Mouse (Mus musculus) cerebellum, postnatal 25 days (tissue): Measurements from ENCODE around the gene Galnt16.

Experiments used
- DNase-seq, 2 experiments: peaks; one replicate each; pipeline ENCODE4 v3.0.0; 2021; ENCODE audit warnings: mixed read lengths in 2 of 2

Gene Galnt16

DNA sequence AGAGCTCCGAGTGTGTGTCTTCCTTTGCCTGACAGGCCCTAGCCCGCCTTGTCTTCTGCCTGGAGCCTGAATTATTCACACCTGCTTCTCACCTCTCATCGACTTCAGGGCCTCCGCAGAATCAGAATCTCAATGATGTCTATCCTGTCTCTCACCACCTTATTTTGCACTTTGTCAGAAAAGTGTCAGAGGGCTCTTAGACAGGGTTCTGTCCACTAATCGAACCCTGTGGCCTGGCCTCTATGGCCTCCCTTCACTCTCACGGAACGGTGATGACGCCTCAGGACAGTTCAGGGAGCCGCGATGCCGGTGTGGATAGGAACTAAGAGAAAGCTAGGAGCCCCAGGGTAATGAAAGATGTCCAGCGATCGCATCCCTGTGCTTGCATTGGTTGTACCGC lies at the start of gene Galnt16:
Gene Galnt16 (plus strand): TSS at position 301 of the 400 bp plus-strand sequence.
- no peak for DNase-seq

DNA sequence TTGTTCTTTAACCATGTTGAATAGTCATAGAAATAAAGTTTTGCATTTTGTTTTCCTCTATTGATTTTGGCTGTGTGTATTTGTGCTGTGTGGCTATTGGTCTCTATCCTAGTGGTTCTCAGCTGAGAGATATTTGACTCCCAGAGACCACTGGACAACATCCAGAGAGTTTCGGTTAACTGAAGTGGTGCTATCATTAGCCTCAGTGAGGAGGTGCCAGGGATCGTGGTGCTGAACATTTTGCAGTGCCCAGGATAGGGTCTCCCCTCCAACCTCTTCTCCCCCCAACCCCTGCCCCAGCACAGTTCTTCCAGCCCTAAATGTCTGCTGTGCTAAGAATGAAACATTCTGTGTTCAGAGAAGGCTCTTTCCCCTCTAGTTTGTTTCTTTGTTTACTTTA lies 47.9 kb upstream of the Galnt16 start:
- DNase-seq, result no peak

DNA sequence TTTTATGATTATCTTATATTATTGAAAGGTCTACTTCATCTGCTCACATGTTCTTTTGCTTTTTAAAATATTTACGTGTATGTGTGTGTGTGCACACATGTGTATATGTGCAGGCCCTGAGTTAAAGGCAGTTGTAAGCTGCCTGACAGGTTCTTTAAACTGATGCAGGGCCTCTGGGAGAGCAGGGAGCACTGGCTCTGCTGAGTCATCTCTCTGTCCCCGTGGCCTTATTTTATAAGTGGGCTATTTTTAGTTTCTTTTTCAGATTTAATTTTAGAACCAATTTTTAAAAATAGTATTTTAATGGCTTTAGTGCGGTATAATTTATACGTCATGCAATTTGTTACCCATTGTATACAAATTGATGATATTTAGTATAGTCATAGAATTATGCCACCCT lies 46.2 kb upstream of the Galnt16 start:
- no peak for DNase-seq

DNA sequence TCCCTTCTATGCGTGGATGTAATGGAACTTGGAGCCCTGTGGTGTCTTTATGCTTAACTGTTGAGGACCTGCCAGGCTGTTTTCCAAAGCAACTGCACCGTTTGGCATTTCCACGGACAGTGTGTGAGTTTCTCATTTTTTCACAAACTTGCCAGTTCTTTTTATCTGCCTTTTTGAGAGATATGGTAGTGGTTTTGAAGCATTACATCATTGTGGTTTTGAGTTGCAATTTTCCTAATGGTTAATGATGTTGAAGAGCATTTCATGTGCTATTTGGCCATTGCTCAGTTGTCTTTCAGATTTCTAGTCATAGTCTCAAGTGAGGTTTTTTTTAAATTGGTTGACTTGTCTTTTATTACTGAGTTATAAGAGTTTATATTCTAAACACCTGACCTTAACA lies 44.3 kb upstream of the Galnt16 start:
- no peak for DNase-seq

DNA sequence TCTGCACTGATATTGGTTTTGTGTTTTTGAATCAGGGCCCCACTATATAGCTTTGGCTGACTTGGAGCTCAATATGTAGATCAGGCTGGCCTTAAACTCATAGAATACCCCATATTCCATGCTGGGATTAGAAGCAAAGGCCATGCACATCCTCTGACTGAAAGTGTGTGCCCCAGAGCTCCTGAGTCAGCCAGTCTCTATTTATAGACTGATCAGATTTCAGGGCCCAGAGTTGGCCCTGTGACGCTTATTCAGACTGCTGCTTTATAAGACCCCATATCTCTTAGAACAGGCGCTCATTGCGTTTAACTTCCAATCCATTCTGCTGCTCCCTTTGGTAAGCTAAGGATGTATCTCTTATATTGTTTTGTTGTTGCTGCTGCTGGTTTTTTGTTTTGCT lies 38.1 kb upstream of the Galnt16 start:
- no peak for DNase-seq

DNA sequence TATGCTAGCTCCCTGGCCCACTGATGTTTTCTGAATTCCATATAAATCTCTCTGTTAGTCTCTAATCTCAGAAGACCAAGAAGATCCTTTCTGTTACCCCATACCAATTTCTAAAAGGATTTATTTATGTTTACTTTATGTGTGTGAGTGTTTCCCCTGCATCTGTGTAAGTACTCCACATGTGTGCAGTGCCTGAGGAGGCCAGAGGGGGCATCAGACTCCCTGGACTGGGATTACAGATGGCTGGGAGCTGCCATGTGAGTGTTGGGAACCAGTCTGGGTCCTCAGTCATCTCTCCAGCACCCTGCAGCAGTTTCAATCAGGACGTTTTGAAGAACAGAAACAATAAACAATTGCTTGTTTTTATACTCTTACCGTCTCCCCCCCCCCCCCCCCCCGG lies 34.7 kb upstream of the Galnt16 start:
- DNase-seq, result no peak

DNA sequence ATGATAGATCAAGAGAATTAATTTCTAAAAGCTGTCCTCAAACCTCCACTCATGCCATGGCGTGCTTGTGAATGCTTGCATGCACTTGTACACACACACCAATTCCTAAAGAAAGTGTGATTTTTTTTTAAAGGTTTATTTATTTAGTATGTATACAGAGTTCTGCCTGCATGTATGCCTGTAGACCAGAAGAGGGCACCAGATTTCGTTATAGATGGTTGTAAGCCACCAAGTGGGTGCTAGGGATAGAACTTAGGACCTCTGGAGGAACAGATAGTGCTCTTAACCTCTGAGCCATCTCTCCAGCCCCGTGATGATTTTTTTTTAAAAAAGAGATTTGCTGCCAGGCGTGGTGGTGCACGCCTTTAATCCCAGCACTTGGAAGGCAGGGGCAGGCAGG lies 24.8 kb upstream of the Galnt16 start:
- no peak for DNase-seq

DNA sequence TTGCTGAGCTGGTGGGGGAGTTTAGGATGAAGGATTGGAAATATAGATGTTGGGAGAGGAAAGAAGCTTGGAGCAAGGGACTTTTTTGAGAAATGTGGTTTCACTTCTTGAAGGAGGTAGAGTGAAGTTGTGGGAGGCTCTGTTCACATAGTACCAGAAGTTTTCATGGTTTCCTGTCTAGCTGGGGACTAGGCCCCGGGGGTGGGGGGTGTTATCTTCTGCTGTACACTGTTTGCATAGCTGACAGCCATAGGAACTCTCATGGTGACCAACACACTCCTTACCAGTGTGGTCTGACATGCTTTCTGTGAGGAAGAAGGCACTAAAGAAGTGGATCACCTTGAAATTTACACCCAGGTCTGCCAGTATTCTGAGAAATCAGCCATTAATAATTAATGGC lies 22.4 kb upstream of the Galnt16 start:
- DNase-seq, result no peak

DNA sequence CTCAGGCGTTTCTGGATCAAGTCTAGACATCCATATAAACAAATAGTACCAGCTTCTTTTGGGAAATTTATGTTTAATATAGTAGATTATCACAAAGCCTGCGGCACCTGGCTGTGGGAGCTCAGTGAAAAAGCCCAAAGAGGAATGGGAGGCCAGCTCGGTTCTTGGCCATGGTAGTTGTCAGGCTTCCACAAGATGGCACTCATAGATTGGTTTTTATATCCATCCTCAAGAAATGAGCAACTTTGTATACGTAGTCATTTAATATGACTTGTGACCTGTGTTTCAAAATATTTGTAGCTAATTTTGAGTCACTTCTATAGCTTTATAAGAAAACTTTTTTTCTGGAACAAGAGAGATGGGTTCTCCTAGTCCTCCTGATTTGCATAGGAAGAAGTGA lies 19.7 kb upstream of the Galnt16 start:
- DNase-seq, result no peak

DNA sequence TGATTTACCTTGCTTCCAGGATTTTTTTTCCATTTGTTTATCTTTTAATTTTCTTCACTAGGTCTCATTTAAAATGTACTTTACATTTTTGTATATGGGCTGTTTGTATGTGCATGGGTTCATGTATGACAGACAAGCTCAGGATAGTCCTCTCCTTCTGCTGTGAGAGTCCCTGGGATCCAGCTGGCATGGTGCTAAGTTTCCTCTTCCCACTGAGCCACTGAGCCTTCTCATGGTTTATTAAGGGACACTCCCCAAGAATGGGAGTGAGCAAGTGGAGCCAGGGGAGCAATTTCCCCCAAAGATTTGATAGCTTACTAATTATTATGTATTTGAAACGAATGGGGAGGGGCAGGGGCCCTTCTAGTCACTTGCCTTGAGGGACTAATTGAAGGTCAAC lies 17.6 kb upstream of the Galnt16 start:
- no peak for DNase-seq

DNA sequence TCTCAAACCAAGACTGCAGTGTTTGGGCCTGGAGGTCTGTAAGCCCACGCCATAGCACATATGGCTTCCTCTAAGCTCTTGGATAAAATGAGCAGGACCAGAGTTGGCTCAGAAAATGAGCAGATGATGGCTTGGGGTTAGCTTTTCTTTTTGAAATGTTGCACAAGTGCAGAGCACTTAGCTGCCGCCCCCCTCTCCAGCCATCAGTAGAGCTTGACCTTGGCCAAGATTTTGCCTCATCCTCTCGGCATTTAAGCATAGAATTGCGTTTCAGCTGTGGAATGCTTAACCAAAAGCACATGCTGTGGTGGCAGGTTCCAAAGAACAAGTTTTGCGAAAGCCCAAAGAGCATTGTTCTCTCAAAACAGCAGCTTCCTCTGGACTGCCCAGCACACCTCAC lies 13.4 kb upstream of the Galnt16 start:
- no peak for DNase-seq

DNA sequence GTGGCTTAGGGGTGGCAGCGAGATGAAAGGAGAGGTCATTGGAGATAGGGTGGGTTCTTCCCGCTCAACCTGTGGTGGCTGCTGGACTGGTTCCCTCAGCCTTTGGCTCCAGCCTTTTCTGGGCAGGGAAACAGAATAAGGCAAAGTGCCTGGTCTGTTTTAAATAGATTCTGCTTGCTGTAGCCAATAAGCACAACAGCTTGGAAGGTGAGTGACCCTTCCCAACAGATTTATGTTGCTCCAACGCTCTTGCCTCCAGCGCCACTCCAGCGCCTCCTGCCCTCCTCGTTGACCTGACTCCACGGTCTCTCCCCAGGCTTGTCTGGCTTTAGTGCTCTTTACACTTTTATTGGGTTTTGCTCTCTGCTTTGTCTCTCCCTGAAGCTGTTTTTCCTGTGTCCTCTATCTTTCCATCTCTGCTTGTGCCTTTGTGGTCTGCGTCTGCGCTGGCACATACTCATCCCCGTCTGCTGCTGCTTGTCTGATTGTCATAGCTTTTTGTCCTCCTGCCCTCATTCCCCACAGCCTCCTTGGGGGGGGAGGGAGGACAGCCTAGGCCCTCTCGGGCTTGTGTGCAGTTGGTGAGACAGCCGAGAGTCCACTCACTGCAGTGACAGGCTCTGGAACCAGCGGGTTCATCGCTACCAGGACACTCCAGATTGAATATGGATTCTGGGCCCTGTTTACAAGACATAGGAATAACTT lies 10.9 kb upstream of the Galnt16 start:
- DNase-seq, result peak in 1 of 2 experiments; percentile 23

DNA sequence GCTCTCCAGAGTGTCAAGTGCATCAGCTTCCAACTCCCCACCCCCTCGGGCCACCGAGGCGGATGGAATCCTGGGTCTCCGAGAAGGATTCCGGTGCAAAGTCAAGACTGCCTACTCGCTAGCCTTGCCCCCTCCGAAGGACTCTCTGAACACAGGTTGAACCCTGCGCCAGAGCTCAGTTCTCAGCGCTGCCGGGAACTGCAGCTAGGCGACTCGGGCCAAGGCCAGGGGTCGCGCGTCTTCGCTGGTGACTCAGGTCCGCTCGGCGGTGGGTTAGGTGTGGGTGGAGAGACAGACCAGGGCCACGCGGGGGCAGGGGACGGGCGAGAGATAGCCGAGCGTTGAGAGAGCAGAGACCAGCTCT lies 298 bp downstream of the Galnt16 start:
- DNase-seq, result peak; percentile 68 to 71

DNA sequence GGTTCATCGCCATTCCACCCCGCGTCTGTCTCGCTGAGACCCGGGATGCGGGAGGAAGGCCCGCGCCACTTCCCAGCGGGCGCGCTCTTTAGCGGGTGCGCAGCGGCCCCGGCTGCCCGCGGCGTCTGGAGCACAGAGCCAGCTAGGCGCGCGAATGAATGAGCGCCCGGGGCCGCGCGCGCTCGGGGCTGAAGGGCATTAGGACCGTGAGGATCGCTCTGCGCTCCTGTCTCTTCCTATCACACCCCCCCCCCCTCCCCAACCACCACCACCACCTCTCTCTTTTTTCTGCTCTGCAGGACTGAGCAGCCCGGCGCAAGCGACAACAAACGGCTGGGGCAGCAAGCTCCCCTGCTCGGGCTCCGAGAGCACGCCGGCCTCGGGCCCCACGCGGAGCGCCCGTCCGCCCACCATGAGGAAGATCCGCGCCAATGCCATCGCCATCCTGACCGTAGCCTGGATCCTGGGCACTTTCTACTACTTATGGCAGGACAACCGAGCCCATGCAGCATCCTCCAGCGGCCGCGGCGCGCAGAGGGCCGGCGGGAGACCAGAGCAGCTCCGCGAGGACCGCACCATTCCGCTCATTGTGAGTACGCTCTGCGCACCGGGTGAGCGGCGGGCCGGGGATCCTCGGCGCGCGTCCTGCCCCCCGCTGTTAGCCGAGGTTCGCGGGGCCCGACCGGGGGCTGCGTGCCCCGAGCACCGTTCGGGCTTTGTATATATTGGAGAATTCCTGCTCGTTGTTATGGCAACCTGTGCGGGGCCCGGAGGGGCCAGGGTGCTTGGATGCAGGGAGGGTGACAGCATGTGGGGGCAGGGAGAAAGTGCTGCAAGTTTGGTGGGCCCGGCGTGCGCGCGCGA lies 912 bp downstream of the Galnt16 start:
- peak; percentile 75 to 84 for DNase-seq

DNA sequence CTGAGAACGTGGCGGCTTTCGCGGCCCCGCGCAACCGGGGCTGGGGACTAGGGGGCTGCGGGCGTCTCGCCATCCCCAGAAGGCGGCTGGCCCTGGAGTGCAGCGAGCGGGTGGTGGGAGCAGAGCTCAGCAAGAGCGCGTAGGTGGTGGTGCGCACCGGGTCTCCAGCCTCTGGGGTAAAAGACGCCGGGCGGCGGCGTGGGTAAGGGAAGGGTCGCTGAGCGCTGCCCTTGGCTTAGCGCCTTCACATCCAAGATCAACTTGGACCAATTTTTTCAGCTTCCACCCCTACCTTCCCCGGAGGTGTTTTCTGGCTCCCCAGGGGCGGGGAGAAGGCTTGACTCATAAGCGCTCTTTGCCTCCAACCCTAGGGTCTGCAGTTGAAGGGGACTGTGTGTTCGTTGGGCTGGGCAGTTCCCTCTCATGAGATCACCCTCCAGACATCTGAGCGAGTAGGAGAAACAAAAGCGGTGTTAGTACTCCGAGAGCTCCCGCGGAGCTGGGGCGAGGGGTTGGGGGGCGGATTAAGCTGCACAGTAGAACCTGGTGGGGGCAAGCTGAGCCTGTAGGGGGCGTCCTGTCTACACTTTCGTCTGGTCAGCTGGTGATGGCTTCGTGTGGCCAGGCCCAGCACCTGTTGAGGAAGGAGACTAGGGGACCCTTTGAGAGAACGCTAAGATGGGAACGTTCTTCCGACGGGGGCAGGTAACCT lies 1.7 kb downstream of the Galnt16 start:
- DNase-seq, result peak; percentile 63 to 80

DNA sequence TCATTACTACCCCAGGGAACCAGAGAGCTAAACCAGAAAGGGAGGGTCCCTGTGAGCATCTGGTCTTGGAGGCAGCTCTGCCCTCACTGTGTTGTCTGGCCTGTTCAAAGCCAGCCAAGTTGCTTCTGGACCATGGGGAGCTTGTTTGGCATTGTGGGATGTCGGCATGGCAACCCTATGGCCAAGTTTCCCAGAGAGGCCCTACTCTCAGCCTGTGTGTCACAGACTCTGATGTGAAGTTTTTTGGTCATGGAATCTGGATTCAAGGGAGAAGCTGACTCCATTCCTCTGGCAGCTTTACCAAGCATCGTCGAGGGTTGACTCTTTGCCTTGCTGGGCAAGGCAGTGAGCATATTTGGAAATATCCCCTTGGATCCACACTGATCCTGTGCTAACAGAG lies 3.9 kb downstream of the Galnt16 start:
- no peak for DNase-seq

DNA sequence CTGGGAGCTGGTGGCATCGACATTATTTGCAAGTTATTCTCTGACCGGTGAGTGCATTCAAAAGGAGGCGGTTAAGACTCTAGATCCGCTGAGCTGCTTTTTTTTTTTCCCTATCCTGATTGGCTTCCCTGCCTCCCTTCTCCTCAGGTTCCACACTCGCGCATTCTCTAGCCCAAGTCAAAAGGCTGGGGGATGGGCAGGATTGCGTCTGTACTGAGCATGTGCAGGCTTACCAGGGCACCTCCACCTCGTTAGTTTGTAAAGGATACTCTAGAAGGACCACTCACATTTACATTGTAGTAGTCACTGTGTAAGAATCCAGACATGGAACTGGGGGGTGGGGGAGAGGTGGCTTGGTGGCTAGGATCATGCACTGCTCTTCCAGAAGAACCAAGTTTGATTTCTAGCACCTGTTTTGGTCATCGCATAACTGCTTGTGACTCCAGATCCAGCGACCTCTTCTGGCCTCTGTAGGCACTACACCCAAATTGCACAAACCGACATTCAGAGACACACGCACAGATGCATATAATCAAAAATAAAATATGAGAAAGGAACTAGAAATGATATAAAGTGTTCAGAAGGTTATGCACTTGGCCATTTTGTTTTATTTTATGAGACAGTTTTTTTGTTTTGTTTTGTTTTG lies 6.3 kb downstream of the Galnt16 start:
- no peak for DNase-seq

DNA sequence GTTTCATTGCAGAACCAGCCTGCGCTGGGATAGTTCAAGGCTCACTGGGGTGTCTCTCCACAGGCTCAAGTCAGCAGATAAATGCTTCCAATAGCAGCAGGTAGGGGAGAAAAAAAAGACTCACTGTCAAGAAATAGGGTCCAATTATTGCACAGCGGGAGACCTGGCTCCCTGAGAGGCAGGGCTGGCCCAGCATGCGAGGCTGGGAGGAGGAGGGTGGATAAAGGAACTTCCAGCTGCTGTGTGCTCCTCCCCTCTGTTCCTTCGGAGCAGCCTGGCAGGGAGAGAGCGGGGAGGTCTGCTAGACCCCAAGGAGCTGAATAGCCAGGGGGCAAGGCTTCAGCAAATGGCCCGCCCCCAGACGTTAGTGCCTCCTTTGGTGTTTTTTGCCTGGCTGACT lies 7.4 kb downstream of the Galnt16 start:
- DNase-seq, result no peak

DNA sequence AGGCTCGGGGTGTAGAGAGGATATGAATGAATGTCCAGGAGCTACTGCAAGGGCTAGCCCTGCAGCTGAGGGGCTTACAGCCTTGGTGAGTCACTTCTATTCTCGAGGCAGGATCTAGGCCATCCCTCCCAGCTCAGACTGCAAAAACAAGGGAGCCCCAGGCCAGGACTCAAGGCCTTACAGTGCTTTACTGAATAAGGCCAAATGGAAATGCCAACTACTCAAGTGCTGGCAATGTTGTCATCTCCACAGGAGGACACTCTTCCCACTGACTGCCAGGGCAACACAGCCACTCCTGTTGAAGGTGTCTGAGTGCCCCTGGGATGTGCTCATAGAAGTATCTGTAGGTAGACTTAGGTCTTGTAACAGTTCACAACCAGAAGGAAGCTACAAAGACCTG lies 8.4 kb downstream of the Galnt16 start:
- peak in 1 of 2 experiments; percentile 23 for DNase-seq

DNA sequence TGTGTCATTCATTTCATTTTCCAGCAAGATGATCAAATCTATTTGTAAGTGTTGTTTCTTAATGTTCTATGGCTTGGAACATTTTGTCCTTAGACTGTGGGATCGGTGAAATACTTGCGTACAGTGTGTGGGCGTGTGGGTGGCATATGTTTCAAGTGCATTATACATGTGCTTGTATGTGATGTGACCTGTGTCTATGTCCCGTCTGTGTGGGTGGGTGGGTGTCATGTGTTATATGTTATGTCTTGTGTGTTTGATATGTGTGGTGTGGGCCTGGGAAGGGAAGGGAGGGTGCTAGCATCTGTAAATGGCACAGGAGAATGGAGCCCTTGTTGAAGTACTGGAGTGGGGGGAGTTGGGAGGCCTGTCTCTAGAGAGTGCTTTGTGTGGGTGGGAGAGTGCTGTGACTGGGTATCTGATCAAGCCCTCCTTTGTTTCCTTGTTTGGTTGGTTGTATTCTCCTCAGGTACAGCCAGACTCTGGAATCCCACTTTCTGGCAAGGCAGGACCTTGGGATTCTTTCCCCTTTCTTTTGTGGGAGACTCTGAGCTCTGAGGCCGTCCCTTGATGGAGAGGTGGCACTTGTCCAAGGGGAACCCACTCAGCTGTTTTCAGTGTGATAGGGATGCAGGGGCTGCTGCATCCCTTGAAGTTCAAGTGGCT lies 9.8 kb downstream of the Galnt16 start:
- no peak for DNase-seq

DNA sequence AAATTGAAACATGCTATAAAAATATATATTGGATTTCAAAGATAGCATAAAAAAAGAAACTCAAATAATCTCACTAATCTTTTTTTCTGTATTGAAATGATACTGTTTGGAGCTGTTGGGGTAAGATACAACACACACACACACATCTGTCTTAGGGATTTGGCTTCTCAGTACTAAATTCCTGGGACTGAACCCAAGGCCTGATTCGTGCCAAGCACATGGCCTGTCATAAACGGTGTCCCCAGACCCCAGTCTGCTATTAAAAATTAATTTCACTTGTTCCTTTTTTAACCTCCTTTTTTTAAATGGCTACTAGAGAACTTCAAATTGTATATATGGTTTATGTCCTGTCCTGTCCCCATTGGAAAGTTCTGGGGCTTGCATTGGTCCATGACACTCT lies 12.0 kb downstream of the Galnt16 start:
- no peak for DNase-seq

DNA sequence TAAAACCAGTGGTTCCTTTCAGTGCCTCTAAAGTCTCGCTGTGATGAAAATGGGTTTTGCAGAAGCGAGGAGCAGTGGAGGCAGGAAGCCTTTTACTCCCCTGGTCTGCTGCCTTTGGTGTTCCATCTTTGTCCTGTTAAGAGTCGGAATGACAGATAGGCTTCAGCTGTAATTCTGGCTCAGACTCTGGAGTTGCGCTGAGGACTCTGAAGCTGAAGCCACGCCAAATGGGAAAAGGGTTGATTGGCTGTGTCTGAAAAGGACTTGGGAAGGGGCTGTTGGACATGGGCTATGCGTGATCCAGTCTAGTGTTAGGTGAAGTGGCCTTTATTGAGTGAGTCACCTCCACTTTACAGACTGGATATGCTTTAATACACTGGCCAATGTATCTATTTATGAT lies 12.6 kb downstream of the Galnt16 start:
- no peak for DNase-seq

DNA sequence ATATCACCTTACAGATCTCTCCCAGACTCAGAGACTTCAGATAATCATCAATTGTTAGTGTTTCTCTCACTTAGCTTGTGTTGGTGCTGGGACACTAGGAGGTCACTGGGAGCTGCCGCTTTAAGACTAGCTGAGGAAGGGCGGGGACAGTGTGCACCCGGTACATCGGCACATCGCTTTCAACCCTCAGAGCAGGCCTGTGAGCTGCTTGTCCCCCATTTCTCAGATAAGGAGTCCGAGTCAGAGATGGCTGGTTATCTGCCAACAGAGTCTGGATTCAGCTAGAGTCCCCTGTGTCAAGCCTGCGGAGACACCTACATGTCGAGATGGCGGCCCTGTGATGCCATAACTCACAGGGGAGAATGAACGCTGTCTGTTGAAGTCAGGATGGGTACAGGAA lies 13.5 kb downstream of the Galnt16 start:
- DNase-seq, result no peak
